Mouse (Mus musculus) MEL-GATA-1-ER (cell line): Measurements from ENCODE around the gene Tnni2.

Experiments
- DNase-seq: peaks from one replicate; pipeline ENCODE4 v3.0.0-alpha.2; 2012; ENCODE audit warnings: low read depth; ENCODE audit errors: extremely low read depth

Gene Tnni2

DNA sequence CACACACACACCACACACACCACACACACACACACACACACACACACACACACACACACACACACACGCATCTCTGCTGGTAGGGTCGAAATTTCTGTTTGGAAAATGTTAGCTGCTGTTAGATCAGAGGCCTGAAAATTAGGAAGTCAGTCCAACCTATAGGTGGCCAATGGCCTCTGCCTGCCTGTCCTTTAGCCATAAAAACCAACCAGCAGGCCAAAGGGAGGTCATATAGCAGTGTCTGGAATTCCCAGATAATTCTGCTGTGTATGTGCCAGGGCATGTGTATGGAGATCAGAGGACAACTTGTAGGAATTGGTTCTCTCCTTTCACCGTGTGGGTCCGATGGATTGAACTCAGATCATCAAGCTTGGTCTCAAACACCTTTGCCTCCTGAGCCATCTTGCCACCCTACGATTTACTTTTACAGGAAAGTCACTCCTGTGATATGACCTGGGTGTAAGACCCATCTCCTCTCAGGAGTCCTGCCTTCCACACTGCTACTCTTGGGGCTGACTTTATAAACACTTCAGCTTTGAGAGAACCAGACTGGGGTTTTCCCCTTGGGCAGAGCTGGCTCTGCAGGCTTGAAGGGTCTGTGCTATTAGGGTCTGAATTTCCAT is 17.2 kb downstream of the Tnni2 start:
- no peak for DNase-seq

DNA sequence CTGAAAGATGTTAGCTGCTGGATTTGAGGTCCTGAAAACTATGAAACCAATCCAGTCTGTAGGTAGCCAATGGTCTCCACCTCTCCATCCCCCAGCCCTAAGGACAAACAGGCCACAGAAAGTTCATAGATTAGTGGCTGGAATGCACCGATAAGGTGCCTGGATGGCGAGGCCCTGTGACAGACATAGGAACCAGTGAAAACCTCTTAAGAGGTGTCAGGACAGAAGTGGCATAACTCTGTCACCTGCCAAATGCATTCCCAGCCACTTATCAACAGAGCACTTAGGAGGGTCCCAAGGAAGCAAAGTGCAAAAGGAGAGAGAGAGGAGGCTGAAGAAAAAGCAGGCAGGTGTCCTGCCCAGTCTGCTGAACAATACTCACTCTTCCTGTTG is 17.7 kb downstream of the Tnni2 start:
- no peak for DNase-seq

DNA sequence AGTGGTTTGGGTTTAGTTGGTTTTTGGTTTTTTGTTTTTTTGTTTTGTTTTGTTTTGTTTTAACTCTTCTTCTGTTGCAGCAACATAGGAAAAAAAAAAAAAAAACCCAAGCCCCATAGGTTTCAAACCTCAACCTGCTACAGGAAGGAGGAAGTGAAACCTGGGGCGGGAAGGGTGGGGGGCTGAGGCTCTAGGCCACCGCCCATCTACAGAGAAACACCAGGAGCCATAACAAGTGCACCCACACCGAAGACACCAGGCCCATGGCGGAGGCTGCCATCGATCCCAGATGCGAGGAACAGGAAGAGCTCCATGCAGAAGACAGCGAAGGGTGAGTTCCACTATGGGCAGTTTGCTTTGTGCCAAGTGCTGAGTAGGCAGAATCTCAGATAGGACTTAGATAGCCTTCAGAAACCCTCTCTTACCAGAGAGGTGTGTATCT is 19.0 kb downstream of the Tnni2 start, which contains the start of gene Lsp1:
Gene Lsp1, plus strand, starts transcription at position 174 of the 442 bp plus-strand sequence.
- no peak for DNase-seq

DNA sequence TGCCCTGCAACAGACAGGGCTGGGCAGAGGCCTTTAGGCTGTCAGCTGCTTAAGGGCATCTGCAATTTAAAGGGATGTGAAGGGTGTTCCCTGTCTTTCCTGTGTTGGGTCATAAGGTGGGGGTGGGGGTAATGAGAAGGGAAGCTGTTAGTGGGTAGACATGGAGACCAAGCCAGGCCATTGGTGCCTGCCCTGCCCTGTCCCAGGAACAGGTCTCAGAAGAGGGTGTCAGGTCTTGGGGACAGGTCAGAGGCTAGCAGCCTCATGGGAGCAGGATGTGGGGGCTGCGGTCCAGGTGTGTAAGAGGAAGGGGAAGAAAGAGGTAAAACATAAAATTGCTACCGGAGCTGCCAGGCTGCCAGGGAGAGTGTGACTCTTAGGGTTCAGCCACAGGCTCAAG is 19.8 kb downstream of the Tnni2 start:
- no peak for DNase-seq

DNA sequence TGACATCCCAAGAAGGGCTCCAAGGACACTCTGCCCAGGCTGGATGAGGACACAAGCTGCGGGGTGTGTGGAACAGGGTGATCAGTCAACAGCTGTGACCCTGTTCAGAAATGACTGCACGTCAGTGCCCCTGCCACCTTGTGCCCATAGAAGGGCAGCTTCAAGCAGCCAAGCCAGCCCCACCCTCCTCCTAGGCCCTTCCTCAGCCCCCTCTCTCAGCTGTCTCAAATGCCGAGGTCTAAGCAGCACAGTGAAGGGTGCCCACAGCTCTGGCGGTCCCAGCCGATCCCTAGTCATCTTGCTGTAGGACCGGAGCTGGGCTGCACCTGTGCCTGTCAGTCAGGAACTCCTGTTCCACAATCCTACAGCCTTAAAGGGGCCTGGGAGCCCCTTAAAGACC is 20.6 kb downstream of the Tnni2 start:
- DNase-seq = no peak

DNA sequence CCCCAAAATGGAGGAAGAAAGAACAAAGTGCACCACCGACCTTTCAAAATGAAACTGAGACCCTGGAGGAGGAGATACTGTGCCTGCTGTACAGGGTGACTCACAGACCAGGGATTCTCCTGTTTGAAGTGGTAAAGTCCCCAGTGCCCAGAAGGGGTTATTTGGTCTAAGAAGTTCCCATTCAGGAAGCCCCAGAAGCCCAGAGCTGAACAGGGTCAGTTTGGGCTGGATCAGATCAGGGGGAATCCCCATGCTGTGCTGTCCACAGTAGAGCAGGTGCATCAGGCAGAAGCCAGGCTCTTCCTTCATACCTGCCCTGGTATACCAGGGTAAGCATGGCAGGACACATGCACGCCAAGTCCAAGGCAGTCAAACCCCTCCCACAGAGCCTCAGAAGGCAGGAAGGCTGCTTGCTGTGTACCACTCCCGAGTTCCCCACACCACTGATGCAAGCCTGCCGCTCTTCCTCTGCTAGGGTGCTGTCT is 21.0 kb downstream of the Tnni2 start:
- DNase-seq = no peak

DNA sequence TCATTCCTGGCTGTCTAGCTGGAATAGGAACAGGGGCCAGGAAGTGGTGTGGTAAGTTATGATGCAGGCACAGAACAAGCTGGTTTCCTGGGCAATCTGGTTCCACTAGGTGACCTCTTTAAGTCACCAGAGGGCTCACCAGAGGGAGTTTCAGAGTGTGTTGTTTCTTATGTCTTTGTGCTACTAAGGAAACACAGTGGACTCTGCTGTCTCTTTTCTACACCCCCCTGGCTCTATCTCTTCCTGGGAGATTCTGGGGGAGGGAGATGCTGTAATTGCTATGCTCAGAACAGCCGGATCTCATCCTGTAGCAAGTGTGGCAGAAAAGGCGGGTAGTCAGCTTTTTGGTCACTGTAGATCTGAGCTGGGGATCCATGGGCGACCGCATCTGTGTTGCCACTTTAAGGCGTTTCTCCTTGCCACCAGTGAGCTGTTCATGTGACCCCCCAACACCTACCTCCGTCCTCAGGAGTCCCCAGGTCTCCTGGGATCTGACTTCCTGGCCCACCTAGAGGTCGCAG is 28.6 kb downstream of the Tnni2 start:
- DNase-seq = no peak

DNA sequence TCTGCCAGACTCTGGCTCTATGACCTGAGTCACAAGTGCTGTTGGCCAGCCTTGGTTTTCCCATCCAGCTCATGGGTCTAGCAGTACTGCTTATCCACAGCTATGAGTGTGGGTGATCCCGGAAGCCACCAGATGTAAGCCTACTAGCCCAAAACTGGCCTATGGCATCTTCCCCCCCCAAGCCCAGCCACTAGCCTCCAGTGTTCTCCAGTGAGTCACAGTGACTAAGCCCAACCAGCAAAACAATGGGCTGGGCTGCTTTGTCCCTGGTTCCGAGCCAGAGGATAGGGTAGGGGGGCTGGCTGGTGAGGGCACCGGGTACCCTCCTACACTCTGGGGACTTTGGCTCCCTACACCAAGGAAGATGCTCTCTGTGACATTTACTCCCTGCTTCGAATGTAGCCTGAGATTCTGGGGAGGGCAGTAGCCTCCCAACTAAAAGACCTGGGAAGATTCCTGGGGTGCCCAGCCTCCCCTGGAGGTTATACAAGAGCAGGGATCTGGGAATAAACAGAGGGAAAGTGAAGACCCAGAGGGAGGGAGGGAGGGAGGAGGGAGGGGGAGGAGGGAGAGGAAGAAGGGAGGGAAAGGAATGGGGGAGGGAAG is 29.3 kb downstream of the Tnni2 start:
- DNase-seq = no peak

DNA sequence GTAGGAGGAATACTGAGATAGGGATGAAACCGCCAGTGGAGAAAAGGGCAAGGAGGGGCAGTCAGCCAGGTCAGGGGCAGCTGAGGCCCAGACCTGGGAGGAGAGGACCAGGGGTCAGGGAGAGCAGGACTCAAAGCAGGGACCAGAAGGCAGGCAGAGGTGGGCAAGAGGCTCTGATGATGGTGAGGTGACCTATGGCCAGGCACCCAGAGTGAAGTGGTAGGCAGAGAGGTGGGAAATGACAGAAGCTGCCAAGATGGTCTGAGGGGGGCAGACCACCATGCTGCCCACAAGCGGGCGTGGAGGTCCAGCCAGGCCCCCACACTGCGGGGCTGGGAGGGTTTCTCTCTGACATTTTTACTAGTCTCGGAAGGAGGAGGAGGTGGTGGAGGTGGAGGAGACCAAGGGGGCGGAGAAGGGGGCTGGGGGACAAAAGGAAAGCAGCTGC is 29.8 kb downstream of the Tnni2 start:
- DNase-seq = no peak

DNA sequence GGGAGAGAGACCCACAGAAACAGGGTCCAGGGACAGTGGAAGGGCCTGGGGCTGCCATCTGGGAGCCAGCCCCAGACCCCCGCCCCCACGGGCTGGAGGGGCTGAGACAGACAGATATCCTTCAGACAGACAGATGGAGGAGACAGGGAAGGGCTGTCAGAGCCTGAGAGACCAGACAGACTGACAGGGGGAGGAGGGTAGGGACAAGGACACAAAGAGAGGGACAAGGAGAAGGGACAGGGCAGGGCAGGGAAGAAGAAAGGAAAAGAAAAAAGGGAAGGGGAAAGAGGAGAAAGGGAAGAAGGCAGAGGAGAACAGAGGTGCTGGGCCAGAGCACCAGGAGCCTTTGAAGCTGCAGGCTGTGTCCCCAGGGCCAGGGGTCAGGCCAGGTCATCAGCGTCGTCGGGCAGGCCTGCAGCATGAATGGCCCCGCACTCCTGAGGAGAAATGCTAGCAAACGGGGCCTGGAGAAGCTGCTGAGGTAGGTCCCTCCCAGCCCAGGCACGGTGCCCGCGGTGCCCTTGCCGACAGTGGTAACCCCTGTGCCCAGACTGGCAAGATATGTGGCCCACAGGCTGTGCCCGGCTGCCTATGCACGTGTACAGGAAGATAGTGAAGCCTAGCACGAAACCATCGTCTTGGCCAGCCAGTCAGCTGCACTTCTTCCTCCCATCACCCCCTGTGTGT is 30.4 kb downstream of the Tnni2 start:
- DNase-seq = no peak

DNA sequence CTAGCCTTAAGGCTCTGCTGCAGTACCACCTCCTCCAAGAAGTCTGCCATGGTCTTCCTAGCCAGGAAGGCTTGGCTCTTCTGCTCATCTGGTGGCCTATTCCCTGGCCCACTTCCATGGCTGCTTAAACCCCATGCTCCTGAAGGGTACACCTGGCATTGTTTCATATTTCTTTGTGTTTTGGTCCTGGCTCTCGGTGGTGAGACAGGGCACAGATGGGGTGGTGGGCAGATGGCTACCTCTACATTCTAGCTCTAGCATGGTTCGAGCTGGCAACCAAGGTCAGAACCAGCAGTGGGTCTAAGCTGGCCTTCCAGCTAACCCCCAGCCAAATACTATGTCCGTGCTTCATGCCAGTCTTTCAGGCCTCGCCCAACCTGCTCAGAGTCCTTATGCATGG is 31.3 kb downstream of the Tnni2 start:
- DNase-seq = no peak

DNA sequence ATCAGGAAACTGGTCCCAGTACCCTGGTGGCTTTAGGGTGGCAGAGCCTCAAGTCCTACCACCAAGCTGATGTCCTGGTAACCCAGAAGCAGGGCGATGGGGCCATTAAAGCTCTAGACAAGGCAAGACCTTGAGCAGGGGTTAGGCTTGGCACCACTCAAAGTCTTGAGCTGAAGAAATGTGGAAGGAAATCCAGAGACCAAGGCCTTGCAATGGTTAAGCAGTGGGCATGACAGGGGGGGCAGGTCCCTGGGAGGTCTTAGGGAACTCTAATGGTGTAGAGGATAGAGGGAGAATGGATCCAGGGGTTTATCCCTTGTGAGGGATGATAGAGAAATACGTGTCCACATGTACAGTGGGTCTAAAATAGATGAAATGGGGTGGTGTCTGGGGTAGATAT is 31.9 kb downstream of the Tnni2 start:
- no peak for DNase-seq

DNA sequence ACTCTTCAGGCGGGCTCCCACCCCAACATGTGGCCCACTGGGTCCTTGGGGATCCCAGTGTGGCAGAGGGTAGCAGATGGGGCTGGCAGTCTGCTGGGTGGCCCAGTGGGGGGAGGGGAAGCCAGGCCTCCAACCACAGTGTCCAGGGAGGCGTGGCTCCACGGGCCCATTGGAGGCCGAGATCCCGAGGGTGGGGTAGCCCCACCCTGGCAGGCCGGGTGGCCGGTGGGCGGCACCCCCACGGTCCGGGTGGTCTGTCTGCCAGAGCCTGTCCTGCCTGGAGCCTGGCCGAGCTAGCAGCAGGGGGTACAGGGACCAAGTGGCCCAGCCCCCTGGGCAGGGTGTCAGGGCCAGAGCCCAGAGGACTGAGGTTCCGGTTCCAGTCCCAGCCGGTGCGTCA is 33.2 kb downstream of the Tnni2 start:
- no peak for DNase-seq

DNA sequence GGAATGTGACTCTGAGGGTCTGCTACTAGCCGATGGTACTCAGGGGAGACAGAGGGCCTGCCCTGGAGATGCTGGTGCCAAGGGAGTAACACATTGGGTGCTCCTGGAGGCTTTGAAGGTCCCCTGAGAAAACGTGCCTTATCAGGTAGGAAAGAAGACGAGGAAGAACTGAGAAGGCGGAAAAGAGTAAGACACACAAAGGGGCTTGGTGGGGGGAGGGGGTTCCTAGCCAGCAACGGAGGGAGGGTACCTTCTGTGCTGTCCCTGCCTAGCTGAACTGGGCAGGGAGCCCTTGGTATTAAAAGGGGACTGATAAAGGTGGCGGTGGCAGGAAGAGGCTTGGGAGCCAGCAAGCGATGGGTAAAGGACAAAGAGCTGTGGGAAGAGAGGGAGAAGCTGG is 34.0 kb downstream of the Tnni2 start:
- DNase-seq = no peak

DNA sequence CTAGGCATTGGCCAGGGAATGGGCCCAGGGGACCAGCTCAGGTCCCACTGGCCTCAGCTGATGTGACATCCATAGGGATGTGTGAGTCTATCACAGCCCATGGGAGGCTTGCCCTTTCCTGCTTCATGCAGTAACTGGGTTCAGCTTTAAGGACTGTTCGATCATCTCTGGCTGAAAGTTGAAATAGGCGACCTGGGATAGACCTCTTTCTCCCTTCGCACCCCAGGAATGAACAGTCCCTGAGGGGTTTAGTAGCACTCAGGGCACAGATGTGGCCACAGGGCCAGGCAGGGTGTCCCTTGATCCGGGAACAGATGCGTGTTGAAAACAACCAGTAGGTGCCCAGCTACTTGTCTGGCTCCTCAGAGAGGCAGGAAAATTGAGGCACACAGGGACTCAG is 34.7 kb downstream of the Tnni2 start:
- no peak for DNase-seq

DNA sequence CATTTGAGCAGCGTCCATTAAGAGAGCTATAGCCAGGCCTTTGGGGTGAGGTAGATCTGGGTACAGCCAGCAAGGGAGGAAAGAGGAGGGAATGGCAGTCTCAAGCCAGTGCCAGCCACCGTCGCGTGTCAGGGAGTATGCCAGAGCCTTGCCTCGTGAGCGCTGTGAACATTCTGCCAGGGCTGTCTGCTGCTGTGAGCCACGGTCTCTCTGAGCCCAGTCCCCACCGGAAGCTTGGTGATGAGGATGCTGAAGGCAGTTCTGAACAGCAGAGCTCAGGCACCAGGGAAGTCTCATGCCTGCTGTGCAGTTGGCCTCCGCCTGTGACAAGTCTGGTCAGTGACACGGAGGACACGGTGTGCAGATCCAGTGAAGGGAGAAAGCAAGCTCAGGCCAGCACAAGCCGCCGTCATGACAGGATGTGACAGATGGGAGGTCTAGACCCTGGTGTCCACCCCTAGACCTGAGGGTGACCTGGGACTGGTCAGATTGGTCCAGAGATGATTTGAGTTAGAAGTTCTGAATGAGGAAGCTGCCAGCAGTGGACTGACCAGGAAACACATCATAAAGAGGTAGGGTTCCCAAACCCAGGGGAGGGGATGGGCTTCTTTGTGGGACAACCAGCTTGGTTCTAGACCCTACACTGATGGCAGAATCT is 35.3 kb downstream of the Tnni2 start:
- no peak for DNase-seq

DNA sequence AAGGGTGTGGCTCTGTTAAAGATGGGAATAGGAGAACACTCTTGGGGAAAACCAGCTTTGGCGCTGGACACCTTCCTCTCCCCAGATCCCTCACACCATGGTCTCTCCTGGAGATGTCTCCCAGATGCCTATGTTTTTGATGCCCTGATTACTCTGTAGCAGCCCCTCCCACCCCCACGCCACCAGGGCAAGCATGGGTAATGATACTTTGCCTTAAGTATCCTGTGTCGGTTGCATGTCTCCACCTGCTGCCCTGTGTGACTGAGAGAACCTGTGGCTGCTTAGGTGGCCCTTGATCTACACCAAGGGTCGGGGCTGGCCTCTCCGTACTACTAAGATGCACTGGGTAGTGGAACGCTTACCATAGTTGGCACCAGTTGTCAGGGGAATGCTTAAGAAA is 36.4 kb downstream of the Tnni2 start:
- DNase-seq = no peak

DNA sequence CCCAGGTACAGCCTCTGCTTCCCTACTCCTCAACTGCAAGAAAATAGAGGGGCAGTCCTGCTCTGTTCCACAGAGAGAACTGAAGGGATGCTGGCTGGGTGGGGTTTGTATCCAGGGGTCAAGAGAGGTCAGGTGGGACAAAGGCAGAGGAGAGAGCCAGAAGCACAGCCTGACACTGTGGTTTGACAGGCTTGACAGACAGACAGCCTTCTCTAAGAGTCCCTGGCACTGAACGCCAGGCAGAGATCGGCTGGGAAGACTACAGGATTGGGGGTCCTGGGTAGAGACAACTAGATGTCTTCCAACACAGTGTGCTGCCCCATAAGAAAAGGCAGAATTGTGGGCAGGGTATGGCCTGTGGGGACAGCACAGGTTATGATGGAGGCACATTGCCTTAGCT is 37.0 kb downstream of the Tnni2 start:
- no peak for DNase-seq

DNA sequence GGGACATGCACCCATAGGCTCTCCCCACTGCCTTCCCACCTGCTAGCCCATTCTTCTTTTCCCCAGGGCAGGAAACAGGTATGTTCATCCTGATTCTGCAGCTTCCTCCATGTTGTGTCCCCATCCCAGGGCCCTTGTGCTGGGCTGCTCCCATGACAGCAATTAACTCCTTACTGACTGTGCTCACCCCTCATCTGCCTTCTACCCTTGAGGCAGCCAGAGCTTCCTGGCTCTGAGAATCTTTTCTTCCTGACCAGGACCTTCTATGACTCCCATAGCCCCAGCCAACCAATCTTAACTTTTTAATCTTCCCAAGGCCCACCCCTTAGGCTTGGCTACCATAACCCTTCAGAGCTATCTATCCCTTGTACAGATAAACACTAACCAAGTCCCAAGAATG is 37.7 kb downstream of the Tnni2 start:
- DNase-seq = no peak

DNA sequence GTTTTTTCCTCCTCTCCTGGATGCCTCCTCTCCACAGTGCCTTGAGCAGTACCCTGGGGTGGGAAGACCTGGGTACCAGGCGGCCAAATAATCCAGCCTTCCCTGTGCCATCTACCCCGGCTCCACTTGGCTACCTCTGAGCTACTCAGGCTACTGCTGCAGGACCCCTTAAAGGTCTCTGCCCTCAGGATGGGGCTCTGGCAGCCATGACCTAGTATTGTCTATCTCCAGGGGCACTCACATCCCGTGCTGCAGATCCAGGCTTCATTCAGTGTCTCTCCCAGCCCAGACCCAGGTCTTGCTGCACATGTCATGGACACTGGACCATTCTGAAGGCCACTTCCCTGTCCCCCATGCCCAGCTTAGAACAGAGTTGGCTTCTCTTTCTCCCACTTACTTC is 38.3 kb downstream of the Tnni2 start:
- no peak for DNase-seq

DNA sequence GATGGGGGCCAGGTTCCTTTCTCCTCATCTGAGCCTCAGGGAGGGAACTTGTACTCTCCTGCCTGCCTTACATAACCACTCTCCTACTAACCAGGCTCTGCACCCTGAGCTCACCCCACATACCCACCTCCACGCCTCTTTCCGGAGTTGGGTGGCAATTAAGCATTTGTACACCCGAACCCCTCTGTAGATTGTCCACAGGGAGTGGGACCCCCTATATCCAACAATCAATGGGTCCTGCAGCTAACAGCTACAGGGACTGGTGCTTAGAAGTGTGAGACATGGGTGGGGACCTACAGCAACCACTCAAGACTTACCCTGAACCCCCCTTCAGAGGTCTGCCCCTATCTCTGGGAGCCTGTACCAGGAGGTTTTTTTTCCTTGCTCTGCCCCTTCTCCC is 39.1 kb downstream of the Tnni2 start:
- DNase-seq = no peak

DNA sequence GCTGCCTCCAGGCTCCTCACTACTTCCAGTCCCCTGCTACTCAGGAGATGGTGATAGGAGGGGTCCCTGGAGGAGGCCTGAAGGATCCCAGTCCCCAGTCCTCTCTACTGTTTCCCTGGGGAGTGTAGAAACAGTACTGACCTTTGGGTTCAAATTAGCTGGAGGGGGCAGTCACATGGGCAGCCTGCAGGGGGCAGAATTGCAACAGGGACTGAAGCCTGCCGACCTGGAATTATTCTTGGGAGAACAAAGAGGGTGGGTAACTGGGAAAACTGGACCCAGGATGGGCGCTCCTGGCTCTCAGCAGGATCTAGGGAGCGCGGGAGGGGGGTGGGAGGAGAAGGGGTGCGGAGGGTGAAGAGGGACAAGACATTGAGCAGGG is 39.6 kb downstream of the Tnni2 start:
- no peak for DNase-seq
